Mouse (Mus musculus) neural tube, embryonic 14.5 days (tissue): ENCODE measurements around the gene Ckm. TPM values are rescaled to one million over a fixed set of nuclear protein-coding genes. Genes with fewer than 3 reads are reported as not detected.

ENCODE experiments used
- microRNA counts: library from miRNA; unstranded; fragments of <30 nt; microRNA quantifications from one replicate; lab custom pipeline; 2016
- microRNA-seq: library from miRNA; unstranded; fragments of <30 nt; microRNA quantifications from one replicate; pipeline ENCODE4, GENCODE M21; 2016
- polyA plus RNA-seq: library from polyadenylated mRNA; unstranded; fragments of >200 nt; fragmentation: Nextera tagmentation; extraction: Ambion mirVana; gene quantifications from 2 replicates; pipeline ENCODE4 v1.2.1, GENCODE M21; 2014

The Ckm gene
- polyA plus RNA-seq, 1 experiment from 2014 or later: 2.0 TPM

MicroRNA genes within 50 kb of the gene (microRNA counts, 519-probe panel; counts per million panel counts)
- microRNA mmu-miR-343 (lab: Ali Mortazavi, UCI): not detected

Small RNA genes within 50 kb of the gene (microRNA-seq; reads per million reads assigned to microRNA genes)
- not detected for gene Mir343

Other genes with a start within 250 kb of the Ckm start
- 0.75 and 1.8 TPM in 2 replicates for gene Gipr, start 238.6 kb upstream of the Ckm start, polyA plus RNA-seq
- 3.5 and 4.0 TPM in 2 replicates for gene Eml2, start 228.4 kb upstream of the Ckm start, polyA plus RNA-seq
- 2.9 and 3.4 TPM in 2 replicates for gene Gpr4, start 192.2 kb upstream of the Ckm start, polyA plus RNA-seq
- gene Opa3, start 176.4 kb upstream of the Ckm start, polyA plus RNA-seq: 36.6 and 37.6 TPM in 2 replicates
- 17.4 and 40.9 TPM in 2 replicates for gene Vasp, start 133.0 kb upstream of the Ckm start, polyA plus RNA-seq
- 0.66 and 0.75 TPM in 2 replicates for gene Ppm1n, start 124.7 kb upstream of the Ckm start, polyA plus RNA-seq
- gene Rtn2, start 122.2 kb upstream of the Ckm start, polyA plus RNA-seq: 115 and 118 TPM in 2 replicates
- not detected in 2 replicates for gene Fosb, start 94.7 kb upstream of the Ckm start, polyA plus RNA-seq
- gene Ercc1, start 60.0 kb upstream of the Ckm start, polyA plus RNA-seq: 90.4 and 98.9 TPM in 2 replicates
- 19.1 and 21.5 TPM in 2 replicates for gene Cd3eap, start 45.3 kb upstream of the Ckm start, polyA plus RNA-seq
- 1.4 and 1.7 TPM in 2 replicates for gene Ppp1r13l, start 45.0 kb upstream of the Ckm start, polyA plus RNA-seq
- 11.4 TPM in 2 replicates for gene Ercc2, start 22.8 kb upstream of the Ckm start, polyA plus RNA-seq
- 1.1 and 2.1 TPM in 2 replicates for gene Klc3, start 672 bp upstream of the Ckm start, polyA plus RNA-seq
- 17.0 and 19.2 TPM in 2 replicates for gene Mark4, start 54.0 kb downstream of the Ckm start, polyA plus RNA-seq
- 0.71 TPM in 2 replicates for gene Exoc3l2, start 58.6 kb downstream of the Ckm start, polyA plus RNA-seq
- gene Bloc1s3, start 103.6 kb downstream of the Ckm start, polyA plus RNA-seq: 2.8 and 3.2 TPM in 2 replicates
- gene Trappc6a, start 103.6 kb downstream of the Ckm start, polyA plus RNA-seq: 31.7 and 33.8 TPM in 2 replicates
- gene Nkpd1, start 113.1 kb downstream of the Ckm start, polyA plus RNA-seq: 0.52 and 1.2 TPM in 2 replicates
- 8.1 and 15.8 TPM in 2 replicates for gene Ppp1r37, start 158.3 kb downstream of the Ckm start, polyA plus RNA-seq
- gene Zfp296, start 172.5 kb downstream of the Ckm start, polyA plus RNA-seq: 0.13 and 0.27 TPM in 2 replicates
- gene Gemin7, start 172.8 kb downstream of the Ckm start, polyA plus RNA-seq: 150 and 153 TPM in 2 replicates
- gene Clasrp, start 199.7 kb downstream of the Ckm start, polyA plus RNA-seq: 49.7 and 51.3 TPM in 2 replicates
- 6.6 and 7.3 TPM in 2 replicates for gene Relb, start 224.7 kb downstream of the Ckm start, polyA plus RNA-seq